Mouse (Mus musculus) spleen, adult 18-20 months (tissue): ENCODE results near the gene Lsm3.
A peak's percentile ranks its signal among the peaks of the same experiment; 100 is the strongest.

ENCODE experiments used
- DNase-seq, 2 experiments: peaks; one replicate each; pipeline ENCODE4 v3.0.0; 2022; ENCODE audit warnings: mixed read lengths in 2 of 2

Gene Lsm3

GRCm38 (mm10) chr6:91510211-91510610 is 5.5 kb upstream of the Lsm3 start:
- DNase-seq: no peak

GRCm38 (mm10) chr6:91514135-91514534 is 1.6 kb upstream of the Lsm3 start:
- no peak for DNase-seq

DNA sequence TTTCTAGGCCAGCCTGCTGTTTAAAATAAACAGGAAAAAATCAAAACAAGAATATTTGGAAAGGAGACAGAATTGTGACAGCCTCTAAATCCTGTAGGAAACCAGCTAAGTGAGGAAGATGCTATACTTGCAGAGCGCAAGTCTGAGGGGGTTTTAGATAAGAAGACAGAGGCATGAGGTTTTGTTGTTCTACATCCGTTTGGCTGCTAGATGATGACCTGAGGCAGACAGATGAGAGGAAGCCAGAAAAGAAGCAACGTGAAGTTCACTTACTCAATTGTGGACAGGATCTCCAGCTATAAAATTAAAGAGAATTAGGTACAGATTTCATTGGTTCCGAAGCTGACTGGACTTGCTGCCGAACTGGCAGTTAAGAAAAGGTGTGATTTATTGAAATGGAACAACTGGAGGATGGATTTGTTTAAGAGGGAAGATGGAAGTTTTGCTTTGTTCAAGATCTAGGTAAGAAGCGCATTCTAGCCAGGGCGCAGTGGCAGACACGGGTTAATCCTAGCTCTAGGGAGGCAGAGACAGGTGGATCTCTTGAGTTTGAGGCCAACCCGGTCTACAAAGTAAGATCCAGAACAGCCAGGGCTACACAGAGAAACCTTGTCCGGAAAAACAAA is 878 bp upstream of the Lsm3 start:
- DNase-seq: peak in 1 of 2 experiments; percentile 17

- no peak for DNase-seq
Measured at GRCm38 (mm10) chr6:91518454-91519020, 2.8 kb downstream of the Lsm3 start.

DNA sequence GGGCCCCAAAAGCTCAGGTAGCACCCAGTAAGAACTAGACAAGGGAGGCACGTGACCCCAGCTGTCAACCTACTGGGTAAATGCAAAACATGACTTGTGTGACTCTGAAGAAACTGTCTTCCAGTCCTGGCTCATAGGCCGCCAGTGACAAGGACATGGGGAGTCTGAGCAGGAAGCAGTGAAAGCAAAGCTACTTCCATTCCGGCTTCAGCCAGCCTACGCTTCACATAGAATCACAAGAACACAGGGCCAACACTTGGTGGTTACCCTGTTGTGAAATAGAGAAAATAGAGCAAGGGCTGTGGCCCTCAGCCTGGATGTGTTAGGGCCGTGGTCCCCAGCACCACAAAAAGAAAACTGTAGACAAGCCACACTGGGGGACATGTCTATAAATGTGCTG is 7.1 kb downstream of the Lsm3 start:
- DNase-seq: no peak

DNA sequence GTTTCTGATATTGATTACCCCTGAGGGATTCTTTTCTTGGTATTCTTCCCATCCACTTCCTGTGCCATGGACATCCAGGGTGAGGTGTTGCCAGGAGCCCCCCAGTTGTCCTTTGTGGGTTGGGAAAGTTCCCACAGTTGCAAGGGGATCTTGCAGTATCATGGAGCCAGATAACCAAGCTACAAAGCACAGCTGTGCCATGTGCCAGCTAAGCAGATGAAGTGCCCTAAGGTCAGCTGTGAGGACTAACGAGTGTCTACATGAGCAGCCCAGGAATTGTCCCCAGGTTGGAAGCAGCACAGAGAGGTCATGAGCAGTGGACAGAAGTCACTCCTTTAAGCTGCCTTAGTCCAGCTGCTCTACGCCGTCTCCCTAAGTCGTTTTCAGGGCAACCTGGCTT is 9.8 kb downstream of the Lsm3 start:
- no peak for DNase-seq

- DNase-seq: no peak
Measured at GRCm38 (mm10) chr6:91527227-91527860, 11.6 kb downstream of the Lsm3 start.

- DNase-seq: no peak
Measured at GRCm38 (mm10) chr6:91528265-91528664, 12.5 kb downstream of the Lsm3 start.

DNA sequence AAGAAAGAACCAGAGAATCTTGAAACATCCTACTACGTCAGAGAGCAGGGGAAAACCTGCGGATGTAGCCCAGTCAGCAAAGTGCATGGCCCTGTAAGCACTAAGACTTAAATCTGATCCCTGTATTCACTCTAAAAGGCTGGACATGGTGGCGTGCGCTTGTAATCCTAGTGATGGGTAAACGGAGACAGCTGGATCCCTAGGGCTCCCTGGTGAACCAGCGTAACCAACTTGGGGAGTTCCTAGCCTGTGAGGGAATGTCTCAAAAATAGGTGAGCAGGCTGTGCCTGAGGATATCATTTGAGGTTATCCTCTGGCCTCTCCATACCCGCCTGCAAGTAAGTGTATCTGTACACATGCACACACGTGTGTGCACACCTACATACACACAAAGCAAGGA is 14.9 kb downstream of the Lsm3 start:
- no peak for DNase-seq

GRCm38 (mm10) chr6:91531276-91531675 is 15.5 kb downstream of the Lsm3 start:
- DNase-seq: no peak

DNA sequence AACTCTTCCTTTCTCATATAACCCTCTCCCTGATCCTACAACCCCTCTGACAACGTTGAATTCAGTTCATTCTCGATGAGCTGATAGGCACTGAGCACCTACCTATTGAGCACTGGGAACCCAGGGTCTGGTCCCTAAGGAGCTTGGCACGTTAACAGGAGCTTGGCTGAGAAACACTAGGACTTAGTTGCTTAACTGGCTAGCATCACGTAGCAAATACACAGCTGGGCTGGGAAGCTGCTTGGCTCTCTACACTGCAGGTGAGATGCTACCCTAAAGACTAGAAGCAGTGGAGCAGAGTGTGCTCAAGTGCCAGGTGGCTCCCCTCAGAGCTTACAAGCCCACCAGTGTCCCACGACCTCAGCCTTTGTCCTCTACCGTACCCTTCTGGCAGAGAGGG is 16.9 kb downstream of the Lsm3 start:
- no peak for DNase-seq

DNA sequence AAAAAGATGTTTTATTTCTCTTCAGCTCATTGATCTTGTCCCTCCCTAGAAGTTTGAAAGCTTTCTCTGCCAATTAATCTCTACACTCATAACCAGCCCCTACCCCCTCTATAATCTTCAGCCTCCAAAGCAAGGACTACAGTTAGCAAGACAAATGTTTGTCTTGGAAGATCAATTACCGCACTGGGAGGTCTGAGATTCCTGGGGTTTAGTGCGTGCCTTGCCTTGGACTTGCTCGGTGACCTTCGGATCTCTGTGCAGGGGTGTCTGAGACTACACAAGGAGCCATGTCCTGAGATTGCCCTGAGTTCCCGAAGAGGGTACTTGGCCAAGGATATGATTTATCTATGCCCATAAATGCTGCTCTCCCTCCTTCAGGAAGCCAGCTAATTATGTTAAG is 17.6 kb downstream of the Lsm3 start:
- DNase-seq: no peak

- no peak for DNase-seq
Measured at GRCm38 (mm10) chr6:91533771-91534170, 18.0 kb downstream of the Lsm3 start.

GRCm38 (mm10) chr6:91534268-91534667 is 18.5 kb downstream of the Lsm3 start:
- DNase-seq: no peak

DNA sequence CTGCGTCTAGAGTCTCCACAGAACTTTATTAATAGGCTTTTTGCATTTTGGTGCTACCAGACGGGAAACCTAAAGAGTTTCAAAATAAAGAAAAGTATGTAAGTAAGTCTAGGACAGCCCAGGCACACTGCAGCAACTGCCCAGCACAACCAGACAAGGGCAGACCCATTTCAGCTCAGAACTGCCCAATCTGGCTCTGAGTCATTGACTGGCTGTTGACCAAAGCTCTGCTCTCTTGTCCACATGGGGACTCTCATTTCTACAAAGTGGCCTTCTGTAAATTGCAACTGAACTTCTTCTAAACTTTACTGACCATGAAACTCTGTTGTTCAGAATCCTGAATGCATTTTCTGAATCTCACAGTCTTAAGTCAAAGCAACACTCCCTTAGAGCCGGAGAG is 19.5 kb downstream of the Lsm3 start:
- no peak for DNase-seq

GRCm38 (mm10) chr6:91536047-91536765 is 20.5 kb downstream of the Lsm3 start:
- no peak for DNase-seq

DNA sequence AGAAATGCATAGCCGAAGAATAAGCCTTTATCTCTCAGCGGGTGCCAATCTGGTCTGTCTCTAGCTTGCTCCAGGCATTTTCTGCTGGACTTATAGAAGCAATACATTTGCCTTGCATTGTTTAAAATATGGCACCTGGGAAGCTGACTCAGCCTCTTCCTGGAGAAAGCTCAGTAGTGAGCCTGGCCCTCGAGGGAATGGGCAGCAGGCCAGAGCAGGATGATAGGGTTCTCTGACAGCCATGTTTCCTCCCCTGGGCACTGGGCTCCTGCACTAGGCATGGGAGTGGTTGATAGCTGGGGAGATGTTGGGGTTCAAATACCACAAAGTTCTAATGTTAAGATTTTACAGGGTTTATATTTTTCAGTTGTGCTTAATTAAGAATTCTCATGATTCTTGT is 25.5 kb downstream of the Lsm3 start:
- DNase-seq: no peak

DNA sequence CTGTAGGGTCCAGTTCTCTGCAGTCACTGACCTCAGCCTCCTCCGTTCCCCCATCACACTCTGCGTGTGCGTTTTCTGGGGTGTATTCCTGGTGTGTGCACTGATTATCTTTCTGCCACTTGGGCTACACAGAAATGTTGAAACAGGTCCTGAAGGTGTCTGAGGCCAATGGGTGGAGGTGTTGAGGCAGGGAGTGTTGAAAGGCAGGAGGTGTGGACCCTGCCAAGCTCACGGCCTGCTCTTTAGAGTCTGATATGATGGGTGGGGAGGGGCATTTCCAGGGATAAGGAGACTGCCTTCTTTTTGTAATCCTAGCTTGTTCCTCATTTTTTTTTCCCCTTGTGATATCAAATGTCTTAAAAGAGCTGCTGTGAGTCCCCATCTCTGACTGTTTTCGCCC is 27.3 kb downstream of the Lsm3 start:
- no peak for DNase-seq

- DNase-seq: no peak
Measured at GRCm38 (mm10) chr6:91546241-91546884, 30.6 kb downstream of the Lsm3 start.

DNA sequence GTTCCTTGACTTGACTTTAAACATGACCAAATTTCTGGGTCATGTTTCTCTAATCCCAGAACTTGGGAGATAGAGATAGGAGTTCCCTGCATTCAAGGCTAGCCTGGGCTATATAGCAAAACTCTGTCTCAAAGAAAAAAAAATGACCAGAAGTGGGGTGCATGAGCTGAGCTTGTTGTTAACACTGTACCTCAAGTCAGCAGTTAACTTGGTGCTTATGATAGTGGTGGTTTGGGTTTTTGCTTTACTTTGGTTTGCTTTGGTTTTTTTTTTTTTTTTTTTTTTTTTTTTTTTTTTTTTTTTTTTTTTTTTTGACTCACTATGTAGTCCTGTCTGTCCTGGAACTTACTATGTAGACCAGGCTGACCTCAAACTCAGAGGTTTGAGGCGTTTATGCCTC is 31.6 kb downstream of the Lsm3 start:
- DNase-seq: no peak

DNA sequence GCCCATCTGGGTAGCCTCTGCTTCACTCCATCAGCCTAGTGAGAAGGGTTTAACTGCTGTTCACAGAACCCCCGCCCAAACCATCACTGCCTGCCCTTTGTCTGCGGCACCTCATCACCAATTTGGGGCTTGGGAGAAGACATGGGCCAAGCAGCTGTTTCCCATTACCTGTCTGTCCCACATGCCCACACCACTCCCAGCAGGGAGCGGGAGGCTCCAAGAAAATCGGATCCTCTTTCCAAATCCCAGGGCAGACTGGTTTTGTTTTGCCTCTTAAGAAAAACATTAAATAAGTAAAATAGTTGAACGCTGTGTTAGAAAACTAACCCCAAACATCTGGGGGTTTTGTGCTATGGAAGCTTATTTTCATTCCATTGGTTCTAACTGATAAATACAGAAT is 33.9 kb downstream of the Lsm3 start:
- no peak for DNase-seq

GRCm38 (mm10) chr6:91551671-91552070 is 35.9 kb downstream of the Lsm3 start:
- DNase-seq: no peak

DNA sequence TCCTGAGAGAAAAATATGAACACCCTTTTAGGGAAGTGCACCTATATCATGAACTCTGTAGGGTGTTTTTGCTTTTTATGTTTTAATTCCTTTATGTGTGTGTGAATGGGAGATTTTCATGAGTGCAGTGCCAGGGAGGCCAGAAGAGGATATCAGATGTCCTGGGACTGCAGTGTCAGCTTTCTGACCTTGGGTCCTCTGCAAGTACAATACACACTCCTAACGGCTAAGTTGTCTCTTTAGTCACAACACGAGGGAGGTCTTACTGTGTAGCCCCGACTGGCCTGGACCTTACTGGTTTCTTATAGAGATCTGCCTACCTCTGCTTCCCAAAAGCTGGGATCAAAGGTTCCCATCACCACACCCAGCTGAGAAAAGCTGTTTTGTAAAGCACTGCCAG is 37.0 kb downstream of the Lsm3 start:
- no peak for DNase-seq

DNA sequence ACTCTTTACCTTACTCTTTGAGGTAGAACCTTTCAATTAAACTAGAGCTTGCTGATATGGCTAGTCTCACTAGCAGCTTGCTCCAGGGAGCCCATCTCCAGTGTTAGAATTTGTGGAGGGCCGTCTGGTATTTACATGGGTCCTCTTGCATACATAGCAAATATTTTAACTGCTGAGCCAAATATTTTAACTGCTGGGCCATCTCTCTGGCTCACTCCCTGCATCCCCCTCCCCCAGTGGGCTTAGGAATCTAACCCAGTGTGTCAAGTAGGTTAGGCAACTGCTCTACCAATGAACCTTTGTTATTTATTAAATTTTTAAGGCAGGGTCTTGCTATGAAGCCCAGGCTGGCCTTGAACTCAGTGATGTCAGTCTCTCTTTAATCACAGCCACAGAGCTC is 42.8 kb downstream of the Lsm3 start:
- no peak for DNase-seq
